Mouse (Mus musculus) myocyte (in vitro differentiated cells): ENCODE data around the gene Pakap. TPM values are rescaled to one million over a fixed set of nuclear protein-coding genes. Genes with fewer than 3 reads are reported as not detected.
"Not testable (repeated sequence)": the region's sequence is repeated elsewhere in the genome, so short reads cannot be mapped to it uniquely, and the experiment has no call there.

Experiments used
- H3K27me3 ChIP-seq: one replicate; pipeline ENCODE4 v1.6.1; 2011; ENCODE audit not compliant: control insufficient read depth, insufficient read depth, insufficient read length
- H3K36me3 ChIP-seq: one replicate; pipeline ENCODE4 v1.6.1; 2011; ENCODE audit not compliant: control insufficient read depth, insufficient read depth
- H3K4me2 ChIP-seq: one replicate; pipeline ENCODE4 v1.6.1; 2011; ENCODE audit warnings: low read depth, control low read depth
- H3K4me3 ChIP-seq: one replicate; pipeline ENCODE4 v1.5.1; 2011; ENCODE audit warnings: mild to moderate bottlenecking, control low read depth, moderate library complexity
- H3K79me2 ChIP-seq: one replicate; pipeline ENCODE4 v1.6.1; 2011; ENCODE audit not compliant: control insufficient read depth, insufficient read depth
- H3ac ChIP-seq: one replicate; pipeline ENCODE4 v1.6.1; 2011; ENCODE audit not compliant: control insufficient read depth, insufficient read length
- CEBPB ChIP-seq: IDR thresholded peaks from 2 replicates; pipeline ENCODE4 v1.6.1; 2011; ENCODE audit warnings: mild to moderate bottlenecking, moderate library complexity; ENCODE audit not compliant: poor library complexity, insufficient read depth, severe bottlenecking
- E2F4 ChIP-seq: IDR thresholded peaks from one replicate; pipeline ENCODE4 v1.6.1; 2011; ENCODE audit warnings: mild to moderate bottlenecking, control low read depth, moderate library complexity; ENCODE audit not compliant: insufficient read depth
- MAX ChIP-seq: IDR thresholded peaks from one replicate; pipeline ENCODE4 v1.6.1; 2011; ENCODE audit warnings: low read depth, mild to moderate bottlenecking, control low read depth
- MYOD1 ChIP-seq, 3 experiments: IDR thresholded peaks; one replicate each; pipeline ENCODE4 v1.6.1; 2011; ENCODE audit warnings: control low read depth in 2 of 3, low read depth in 2 of 3, mild to moderate bottlenecking in 2 of 3, moderate library complexity in 1 of 3; ENCODE audit not compliant: insufficient read length in 2 of 3, control insufficient read depth in 1 of 3
- MYOG ChIP-seq, 3 experiments: IDR thresholded peaks; one replicate each; pipeline ENCODE4 v1.6.1; 2011; ENCODE audit warnings: control low read depth in 2 of 3, low read depth in 2 of 3, mild to moderate bottlenecking in 2 of 3; ENCODE audit not compliant: insufficient read length in 2 of 3, control insufficient read depth in 1 of 3, insufficient read depth in 1 of 3
- POLR2A ChIP-seq: IDR thresholded peaks from one replicate; pipeline ENCODE4 v1.6.1; 2011; ENCODE audit warnings: low read depth, mild to moderate bottlenecking, control low read depth, moderate library complexity; ENCODE audit not compliant: insufficient read length
- POLR2AphosphoS2 ChIP-seq: IDR thresholded peaks from one replicate; pipeline ENCODE4 v1.6.1; 2011; ENCODE audit warnings: low read depth, control low read depth; ENCODE audit not compliant: insufficient read length
- REST ChIP-seq: IDR thresholded peaks from one replicate; pipeline ENCODE4 v1.6.1; 2011; ENCODE audit warnings: mild to moderate bottlenecking, control low read depth, moderate library complexity; ENCODE audit not compliant: insufficient read depth, insufficient read length
- SRF ChIP-seq: IDR thresholded peaks from one replicate; pipeline ENCODE4 v1.6.1; 2011; ENCODE audit warnings: low read depth; ENCODE audit not compliant: control insufficient read depth, insufficient read length
- TCF12 ChIP-seq: IDR thresholded peaks from one replicate; pipeline ENCODE4 v1.6.1; 2011; ENCODE audit warnings: mild to moderate bottlenecking, control low read depth; ENCODE audit not compliant: poor library complexity, insufficient read depth, severe bottlenecking
- TCF3 ChIP-seq: IDR thresholded peaks from one replicate; pipeline ENCODE4 v1.6.1; 2011; ENCODE audit warnings: low read depth, control low read depth; ENCODE audit not compliant: insufficient read length
- USF1 ChIP-seq: IDR thresholded peaks from one replicate; pipeline ENCODE4 v1.6.1; 2011; ENCODE audit warnings: low read depth, mild to moderate bottlenecking, control low read depth, moderate library complexity
- polyA plus RNA-seq: library from polyadenylated mRNA; unstranded; fragments of >200 nt; fragmentation: generic; extraction: Trizol; gene quantifications from one replicate; pipeline ENCODE4 v1.2.1, GENCODE M21; 2012; ENCODE audit warnings: missing spikeins

Pakap gene
- polyA plus RNA-seq, 1 experiment, result 6.5 TPM

GRCm38 (mm10) chr4:57885186-57885585 lies 317.2 kb downstream of the Pakap start:
- TF ChIP-seq POLR2AphosphoS2 (no peak), POLR2A (no peak), TCF3 (no peak), MYOG (IDR thresholded peaks at IDR 0.05; ENCODE audit: control insufficient read depth in 1 of 3, insufficient read depth in 1 of 3, insufficient read length in 2 of 3, low read depth in 2 of 3) (no peak), E2F4 (no peak), REST (no peak), MAX (no peak), CEBPB (no peak), MYOD1 (IDR thresholded peaks at IDR 0.05; ENCODE audit: control insufficient read depth in 1 of 3, insufficient read length in 2 of 3, low read depth in 2 of 3) (no peak), SRF (no peak), USF1 (no peak), TCF12 (no peak)
- no peak overlapping the region for H3ac ChIP-seq
- no peaks in the 10 kb centered on the region for H3K27me3 ChIP-seq
- no peak overlapping the region for H3K4me2 ChIP-seq
- H3K4me3 ChIP-seq, result no peak overlapping the region
- H3K79me2 ChIP-seq, result peaks cover 86% of the 10 kb centered on the region
- H3K36me3 ChIP-seq, result no peaks in the 10 kb centered on the region

GRCm38 (mm10) chr4:57886066-57886887 lies 318.3 kb downstream of the Pakap start:
- no peak overlapping the region for H3ac ChIP-seq
- no peaks in the 10 kb centered on the region for H3K36me3 ChIP-seq
- no peaks in the 10 kb centered on the region for H3K27me3 ChIP-seq
- H3K4me2 ChIP-seq, result no peak overlapping the region
- no peak overlapping the region for H3K4me3 ChIP-seq
- TF ChIP-seq USF1 (no peak), MAX (no peak), TCF12 (no peak), REST (no peak), POLR2AphosphoS2 (no peak), MYOG (IDR thresholded peaks at IDR 0.05; ENCODE audit: control insufficient read depth in 1 of 3, insufficient read depth in 1 of 3, insufficient read length in 2 of 3, low read depth in 2 of 3) (no peak)
- H3K79me2 ChIP-seq, result peaks cover 80% of the 10 kb centered on the region

- Histone ChIP-seq H3K27me3 (no peaks in the 10 kb centered on the region), H3K4me2 (no peak overlapping the region), H3ac (no peak overlapping the region), H3K36me3 (no peaks in the 10 kb centered on the region), H3K4me3 (no peak overlapping the region), H3K79me2 (peaks cover 77% of the 10 kb centered on the region)
- no peak for TF ChIP-seq E2F4
- no peak for TF ChIP-seq TCF12
- TF ChIP-seq TCF3, result no peak
- TF ChIP-seq SRF, result no peak
- no peak for TF ChIP-seq USF1
Measured at GRCm38 (mm10) chr4:57886888-57887230, 318.9 kb downstream of the Pakap start.

- H3K4me2 ChIP-seq, result no peak overlapping the region
- TF ChIP-seq REST, result no peak
- no peak for TF ChIP-seq SRF
- TF ChIP-seq TCF12, result no peak
- TF ChIP-seq CEBPB, result no peak
- no peak for TF ChIP-seq POLR2AphosphoS2
- no peak for TF ChIP-seq MYOD1 (IDR thresholded peaks at IDR 0.05; ENCODE audit: control insufficient read depth in 1 of 3, insufficient read length in 2 of 3, low read depth in 2 of 3)
- no peak for TF ChIP-seq TCF3
- TF ChIP-seq E2F4, result no peak
- TF ChIP-seq USF1, result no peak
- no peak for TF ChIP-seq MAX
- no peak for TF ChIP-seq MYOG (IDR thresholded peaks at IDR 0.05; ENCODE audit: control insufficient read depth in 1 of 3, insufficient read depth in 1 of 3, insufficient read length in 2 of 3, low read depth in 2 of 3)
- TF ChIP-seq POLR2A, result no peak
- H3K36me3 ChIP-seq, result peaks cover 7% of the 10 kb centered on the region
- H3K79me2 ChIP-seq, result peaks cover 65% of the 10 kb centered on the region
- no peak overlapping the region for H3ac ChIP-seq
- no peak overlapping the region for H3K4me3 ChIP-seq
- H3K27me3 ChIP-seq, result no peaks in the 10 kb centered on the region
Measured at GRCm38 (mm10) chr4:57888246-57888645, 320.3 kb downstream of the Pakap start.

- not testable (repeated sequence) for H3K4me3 ChIP-seq, H3ac ChIP-seq, H3K4me2 ChIP-seq, H3K27me3 ChIP-seq
- peaks cover 61% of the 10 kb centered on the region for H3K79me2 ChIP-seq
- H3K36me3 ChIP-seq, result peaks cover 13% of the 10 kb centered on the region
Measured at GRCm38 (mm10) chr4:57888978-57889377, 321.0 kb downstream of the Pakap start.
